Mouse (Mus musculus) hindbrain, embryonic 16.5 days (tissue): ENCODE measurements at regions not wholly inside any gene's neighbourhood (a gene's known extent, or its start where the extent isn't known, plus 50 kb on each side); places are given as distances from the start of the nearest gene placed in this dataset.

Experiments
- ATAC-seq: fragments of 200-750 bp; cut with Nextera tagmentation; 2 replicates; pipeline ENCODE4 v1.8.0; 2017; ENCODE audit warnings: moderate TSS enrichment, moderate library complexity
- H3K27ac ChIP-seq: fragments of 300-500 bp; sonication (generic); 2 replicates; pipeline ENCODE4 v1.5.1; 2014; ENCODE audit warnings: low read depth, mild to moderate bottlenecking, control low read depth, low read length, moderate library complexity
- H3K27me3 ChIP-seq: fragments of 300-500 bp; sonication (generic); replicated peaks from 2 replicates; pipeline ENCODE4 v1.6.1; 2014; ENCODE audit warnings: low read length; ENCODE audit not compliant: control insufficient read depth, insufficient read depth
- H3K36me3 ChIP-seq: fragments of 300-500 bp; sonication (generic); 2 replicates; pipeline ENCODE4 v1.6.1; 2014; ENCODE audit warnings: mild to moderate bottlenecking, low read length, moderate library complexity, mixed read lengths; ENCODE audit not compliant: control insufficient read depth, insufficient read depth
- H3K4me1 ChIP-seq: fragments of 300-500 bp; sonication (generic); 2 replicates; pipeline ENCODE4 v1.6.1; 2014; ENCODE audit warnings: low read depth, low read length; ENCODE audit not compliant: control insufficient read depth, insufficient read depth
- H3K4me2 ChIP-seq: fragments of 300-500 bp; sonication (generic); 2 replicates; pipeline ENCODE4 v1.6.1; 2014; ENCODE audit warnings: mild to moderate bottlenecking, low read length, control low read depth, moderate library complexity
- H3K4me3 ChIP-seq: fragments of 300-500 bp; sonication (generic); 2 replicates; pipeline ENCODE4 v1.5.1; 2014; ENCODE audit warnings: mild to moderate bottlenecking, low read length, control low read depth, moderate library complexity
- H3K9ac ChIP-seq: fragments of 300-500 bp; sonication (generic); 2 replicates; pipeline ENCODE4 v1.6.1; 2014; ENCODE audit warnings: low read depth, mild to moderate bottlenecking, control low read depth, low read length, moderate library complexity
- H3K9me3 ChIP-seq: fragments of 300-500 bp; sonication (generic); 2 replicates; pipeline ENCODE4 v1.6.1; 2014; ENCODE audit warnings: mild to moderate bottlenecking, low read length, moderate library complexity; ENCODE audit not compliant: control insufficient read depth
- WGBS: fragments of 180-500 bp; shearing (Covaris S2); extraction: QIAGEN DNeasy Blood & Tissue Kit; methylation state at CpG from one replicate; pipeline ENCODE4 v1.1.7; 2014; 5-methylcytosine and 5-hydroxymethylcytosine counted together

DNA sequence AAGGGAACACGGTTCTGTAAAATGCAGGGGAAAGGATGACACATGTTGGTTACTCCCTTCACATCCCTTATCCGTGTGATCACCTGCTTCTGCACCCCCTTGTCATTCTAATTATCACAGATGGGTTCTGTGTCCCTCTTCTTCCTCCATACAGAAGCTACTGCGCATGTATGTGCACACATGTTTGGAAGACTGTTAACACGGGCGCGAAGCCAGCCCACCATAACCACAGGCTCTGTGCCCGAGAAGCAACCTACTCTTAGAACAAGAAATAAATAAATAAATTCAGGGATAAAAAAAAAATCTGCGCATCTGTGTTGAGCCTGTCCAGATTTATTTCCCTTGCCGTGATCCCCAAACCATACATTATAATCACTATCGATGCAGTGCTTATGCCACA, 275.6 kb upstream of the 3110018I06Rik start:
- Histone ChIP-seq H3K9me3 (no peaks in the 10 kb centered on the region), H3K4me1 (no peaks in the 10 kb centered on the region), H3K4me3 (no peak overlapping the region), H3K27me3 (no peaks in the 10 kb centered on the region), H3K36me3 (no peaks in the 10 kb centered on the region), H3K4me2 (no peak overlapping the region), H3K27ac (no peak overlapping the region), H3K9ac (no peak overlapping the region)
- 89% methylated on average over 10 of the region's 10 CpGs for WGBS
- no peak for ATAC-seq

DNA sequence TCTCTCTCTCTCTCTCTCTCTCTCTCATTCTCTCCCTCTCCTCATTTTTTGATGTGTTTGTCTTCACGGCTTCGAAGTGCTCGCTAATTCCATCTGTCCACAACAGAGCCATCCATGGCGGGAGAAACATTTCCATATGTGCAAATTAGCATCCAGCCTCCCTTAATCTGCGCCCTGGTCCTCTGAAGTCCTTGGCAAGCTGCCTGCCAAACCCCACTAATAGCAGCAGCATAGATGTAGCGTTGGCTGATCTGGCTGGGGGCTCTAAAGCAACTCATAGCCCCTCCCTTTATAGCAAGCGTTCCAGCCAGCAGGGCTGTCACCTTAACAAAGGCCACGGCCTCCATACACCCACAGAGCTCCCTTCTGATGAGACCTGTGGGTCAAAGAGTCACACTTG, 272.3 kb upstream of the 3110018I06Rik start:
- 31% methylated on average over 8 of the region's 8 CpGs for WGBS
- Histone ChIP-seq H3K36me3 (no peaks in the 10 kb centered on the region), H3K9ac (no peak overlapping the region), H3K4me2 (no peak overlapping the region), H3K4me1 (no peaks in the 10 kb centered on the region), H3K27ac (no peak overlapping the region), H3K27me3 (no peaks in the 10 kb centered on the region), H3K4me3 (no peak overlapping the region), H3K9me3 (no peaks in the 10 kb centered on the region)
- ATAC-seq, result no peak

DNA sequence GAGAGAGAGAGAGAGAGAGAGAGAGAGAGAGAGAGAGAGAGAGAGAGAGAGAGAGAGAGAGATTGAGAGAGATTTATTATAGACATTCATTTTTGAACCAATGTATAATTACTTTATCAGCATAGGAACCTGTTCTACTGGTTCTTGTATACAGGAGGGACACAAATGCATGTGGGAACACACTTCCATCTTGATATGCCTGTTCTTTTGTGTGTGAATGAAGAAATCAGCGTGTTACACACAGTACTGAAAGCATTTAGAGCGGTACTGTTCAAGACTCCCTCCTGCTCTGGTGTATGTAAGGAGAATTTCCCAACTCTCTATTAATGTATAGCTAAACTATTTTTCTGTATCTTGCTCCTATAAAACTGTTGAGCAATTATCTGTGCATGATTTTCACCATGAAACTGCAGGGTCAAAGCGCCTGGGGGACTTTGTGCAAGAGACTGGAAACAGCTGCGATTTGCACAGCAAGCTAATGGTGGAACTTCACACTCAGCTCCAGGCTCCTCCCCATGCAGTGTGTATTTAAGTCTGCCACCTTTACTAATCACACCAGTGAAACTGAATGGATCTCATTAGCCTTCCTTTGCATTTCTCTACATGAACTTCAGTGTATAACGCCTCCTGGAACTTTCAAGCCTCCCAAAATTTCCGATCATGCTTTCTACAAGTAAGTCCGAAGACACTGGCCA, 267.0 kb upstream of the 3110018I06Rik start:
- H3K27ac ChIP-seq, result no peak overlapping the region
- no peaks in the 10 kb centered on the region for H3K27me3 ChIP-seq
- H3K36me3 ChIP-seq, result no peaks in the 10 kb centered on the region
- no peak for ATAC-seq
- no peak overlapping the region for H3K4me3 ChIP-seq
- WGBS, result 85% methylated on average over 7 of the region's 7 CpGs
- H3K9me3 ChIP-seq, result no peaks in the 10 kb centered on the region
- no peaks in the 10 kb centered on the region for H3K4me1 ChIP-seq
- no peak overlapping the region for H3K4me2 ChIP-seq
- no peak overlapping the region for H3K9ac ChIP-seq

DNA sequence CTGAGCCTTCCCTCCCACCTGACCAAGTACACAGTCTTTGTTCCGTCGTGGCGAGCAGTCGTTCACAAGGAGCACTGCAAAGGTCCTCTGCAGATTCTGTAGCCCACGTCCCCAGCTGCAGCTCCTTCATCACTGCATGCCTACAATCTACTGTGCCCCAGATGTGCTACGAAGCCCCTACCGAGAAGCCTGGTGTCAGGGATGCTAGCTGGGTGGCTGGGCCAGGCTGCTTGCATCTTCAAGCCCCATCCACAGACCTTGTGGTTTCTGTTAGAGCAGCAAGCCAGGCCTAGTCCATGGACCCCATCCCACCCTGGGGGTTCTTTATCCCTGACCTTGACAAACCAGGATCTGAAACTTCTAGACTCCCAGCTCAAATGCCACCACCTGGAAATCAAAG, 266.3 kb upstream of the 3110018I06Rik start:
- Histone ChIP-seq H3K9ac (no peak overlapping the region), H3K4me2 (no peak overlapping the region), H3K4me3 (no peak overlapping the region), H3K9me3 (peaks cover 3% of the 10 kb centered on the region), H3K4me1 (no peaks in the 10 kb centered on the region), H3K36me3 (no peaks in the 10 kb centered on the region), H3K27ac (no peak overlapping the region), H3K27me3 (no peaks in the 10 kb centered on the region)
- no peak for ATAC-seq
- 76% methylated on average over 7 of the region's 7 CpGs for WGBS

GRCm38 (mm10) chr12:107230097-107230496, 258.3 kb upstream of the 3110018I06Rik start:
- Histone ChIP-seq H3K9ac (no peak overlapping the region), H3K4me1 (no peaks in the 10 kb centered on the region), H3K9me3 (peaks cover 4% of the 10 kb centered on the region), H3K27ac (no peak overlapping the region), H3K4me3 (no peak overlapping the region), H3K36me3 (no peaks in the 10 kb centered on the region), H3K27me3 (no peaks in the 10 kb centered on the region), H3K4me2 (no peak overlapping the region)
- WGBS, result 79% methylated on average over 3 of the region's 3 CpGs
- no peak for ATAC-seq

- no peaks in the 10 kb centered on the region for H3K4me1 ChIP-seq
- no peak overlapping the region for H3K27ac ChIP-seq
- H3K4me3 ChIP-seq, result no peak overlapping the region
- no peak for ATAC-seq
- WGBS, result 24% methylated on average over 1 of the region's 1 CpGs
- no peak overlapping the region for H3K4me2 ChIP-seq
- H3K27me3 ChIP-seq, result no peaks in the 10 kb centered on the region
- H3K9ac ChIP-seq, result no peak overlapping the region
- H3K9me3 ChIP-seq, result peaks cover 4% of the 10 kb centered on the region
- no peaks in the 10 kb centered on the region for H3K36me3 ChIP-seq
These were observed 256.8 kb upstream of the 3110018I06Rik start for GRCm38 (mm10) chr12:107231629-107232028.

DNA sequence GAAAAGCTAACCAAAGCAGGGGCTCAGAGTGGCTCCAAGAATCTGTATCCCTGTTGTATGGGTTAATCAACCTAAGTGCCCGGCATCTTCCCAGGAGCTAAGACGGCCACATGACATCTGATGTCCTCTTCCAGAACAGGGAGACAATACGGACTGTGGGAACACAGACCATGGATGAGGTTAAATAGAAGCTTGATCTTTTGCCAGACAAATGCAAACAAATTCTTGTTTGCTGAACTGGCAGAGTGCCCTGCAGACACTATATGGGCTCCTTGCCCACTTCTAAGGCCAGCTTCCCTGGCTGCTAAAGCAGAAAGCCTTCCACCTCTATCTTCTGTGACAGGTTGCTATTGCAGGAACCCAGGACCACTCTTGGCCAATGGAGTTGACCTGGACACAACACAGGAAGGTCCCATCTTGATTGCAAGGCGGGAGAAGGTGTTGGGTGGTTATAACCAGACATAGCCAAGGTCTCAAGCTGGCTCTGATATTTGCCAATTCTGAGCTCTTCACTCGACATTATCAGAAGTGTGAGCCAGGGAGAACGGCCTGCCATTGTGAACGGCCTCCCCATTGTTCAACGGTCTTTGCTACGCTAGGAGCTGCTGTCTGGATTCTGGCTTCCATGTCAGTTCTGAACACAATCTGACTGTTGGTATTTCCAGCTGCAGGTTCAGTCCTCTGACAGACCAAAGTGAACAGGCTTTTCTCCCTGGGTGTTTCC, 237.5 kb upstream of the 3110018I06Rik start:
- no peak overlapping the region for H3K4me3 ChIP-seq
- 56% methylated on average over 9 of the region's 9 CpGs for WGBS
- H3K9me3 ChIP-seq, result no peaks in the 10 kb centered on the region

GRCm38 (mm10) chr12:107251981-107252380, 236.5 kb upstream of the 3110018I06Rik start:
- no peak overlapping the region for H3K4me3 ChIP-seq
- WGBS, result 43% methylated on average over 15 of the region's 15 CpGs

More for the DNA sequence above, 237.5 kb upstream of the 3110018I06Rik start:
- Histone ChIP-seq H3K4me2 (no peak overlapping the region), H3K9ac (no peak overlapping the region), H3K36me3 (no peaks in the 10 kb centered on the region), H3K27ac (no peak overlapping the region), H3K27me3 (no peaks in the 10 kb centered on the region), H3K4me1 (peaks cover 3% of the 10 kb centered on the region)
- ATAC-seq, result no peak

GRCm38 (mm10) chr12:107262076-107262475, 226.4 kb upstream of the 3110018I06Rik start:
- Histone ChIP-seq H3K4me2 (no peak overlapping the region), H3K27me3 (no peaks in the 10 kb centered on the region), H3K36me3 (no peaks in the 10 kb centered on the region), H3K4me3 (no peak overlapping the region), H3K27ac (no peak overlapping the region), H3K9me3 (no peaks in the 10 kb centered on the region), H3K9ac (no peak overlapping the region), H3K4me1 (no peaks in the 10 kb centered on the region)
- ATAC-seq, result no peak
- WGBS, result 94% methylated on average over 5 of the region's 5 CpGs

More at GRCm38 (mm10) chr12:107251981-107252380, 236.5 kb upstream of the 3110018I06Rik start:
- Histone ChIP-seq H3K36me3 (no peaks in the 10 kb centered on the region), H3K4me2 (no peak overlapping the region), H3K4me1 (peaks cover 3% of the 10 kb centered on the region), H3K27ac (no peak overlapping the region), H3K9ac (no peak overlapping the region), H3K9me3 (no peaks in the 10 kb centered on the region), H3K27me3 (no peaks in the 10 kb centered on the region)
- no peak for ATAC-seq
